Mouse (Mus musculus): ENCODE measurements around the gene Rin2. TPM values are rescaled to one million over a fixed set of nuclear protein-coding genes. Genes with fewer than 3 reads are reported as not detected.
"Not testable (repeated sequence)": the region's sequence is repeated elsewhere in the genome, so short reads cannot be mapped to it uniquely, and the experiment has no call there.

Gene Rin2
- total RNA-seq, 2 experiments from 2014 or later: 25.2 to 31.4 TPM

DNA sequence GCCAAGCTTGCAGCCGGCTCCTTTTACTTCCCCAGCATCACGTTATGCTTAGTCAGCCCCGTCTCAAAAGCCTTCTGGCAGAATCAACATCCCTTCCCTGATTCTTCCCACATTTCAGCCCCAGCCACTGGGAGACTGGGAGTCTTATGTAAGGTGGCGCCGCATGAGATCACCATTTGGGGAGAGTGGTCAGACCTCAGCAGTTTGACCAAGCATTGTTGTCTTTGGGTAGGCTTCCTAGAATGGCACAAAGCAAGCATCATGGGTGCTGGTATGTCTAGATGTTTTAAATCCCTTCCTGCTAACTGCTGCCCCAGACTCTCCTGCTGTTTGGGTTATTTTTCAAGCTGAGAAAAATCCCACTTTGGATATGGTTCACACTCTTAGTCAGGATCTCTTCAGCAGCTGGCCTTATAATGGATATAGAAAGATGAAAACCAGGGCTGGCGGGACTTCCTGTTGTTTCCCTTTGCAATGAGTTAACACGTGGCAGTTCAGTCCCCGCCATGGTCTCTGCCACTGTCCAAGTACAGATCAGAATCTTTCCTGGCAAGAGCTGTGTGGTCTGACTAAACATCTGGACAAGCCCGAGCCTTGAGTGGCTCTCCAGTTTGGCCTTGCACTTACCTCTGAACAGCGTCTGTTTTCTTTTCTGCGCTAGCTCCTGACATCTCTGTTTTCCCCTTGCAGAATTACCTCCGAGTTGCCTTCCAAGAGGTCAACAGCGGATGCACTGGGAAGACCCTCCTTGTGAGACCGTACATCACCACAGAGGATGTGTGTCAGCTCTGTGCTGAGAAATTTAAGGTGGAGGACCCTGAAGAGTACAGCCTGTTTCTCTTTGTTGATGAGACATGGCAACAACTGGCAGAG lies 210.1 kb downstream of the Rin2 start:
- no peak for DNase-seq (ENCODE audit: low spot score in 2 of 2)

DNA sequence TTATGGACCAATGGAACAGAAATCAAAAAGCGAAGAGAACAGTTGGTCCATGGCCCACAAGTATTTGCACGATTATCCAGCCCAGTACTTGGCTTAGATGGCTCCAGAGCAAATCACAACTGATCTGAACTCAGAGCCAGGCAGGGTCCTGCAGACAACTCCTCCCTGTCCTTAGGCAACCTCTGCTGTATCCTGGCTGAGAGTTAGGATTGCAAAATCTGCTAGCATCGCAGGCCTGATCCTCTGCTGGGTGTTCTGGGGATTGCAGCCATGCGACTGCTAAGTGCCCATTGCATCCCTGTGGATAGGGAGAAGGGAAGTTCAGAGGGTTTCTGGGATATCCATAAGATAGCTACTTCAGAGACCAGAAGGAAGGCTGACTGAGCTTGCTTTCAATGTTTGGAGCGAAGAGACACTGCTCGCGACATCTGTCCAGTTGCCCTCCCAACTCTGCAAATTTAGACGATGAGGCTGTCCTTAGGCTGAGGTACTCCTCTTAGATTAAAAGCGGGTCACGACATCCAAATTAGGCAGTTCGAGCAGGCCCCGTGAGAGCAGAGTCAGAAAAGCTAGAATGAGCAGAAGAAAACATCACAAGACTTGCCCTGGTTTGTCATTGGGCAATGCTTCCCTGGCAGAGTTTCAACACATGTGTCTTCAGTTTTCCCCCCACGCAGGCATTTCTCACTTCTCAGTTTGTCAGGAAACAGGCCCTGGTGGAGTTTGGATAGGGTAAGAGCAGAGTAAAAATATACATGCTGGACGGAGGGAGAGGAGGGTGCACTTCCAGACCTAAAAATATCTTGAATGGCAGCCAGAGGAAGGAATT lies 213.1 kb downstream of the Rin2 start:
- peak in 1 of 2 experiments; percentile 37 for DNase-seq (ENCODE audit: low spot score in 2 of 2)

DNA sequence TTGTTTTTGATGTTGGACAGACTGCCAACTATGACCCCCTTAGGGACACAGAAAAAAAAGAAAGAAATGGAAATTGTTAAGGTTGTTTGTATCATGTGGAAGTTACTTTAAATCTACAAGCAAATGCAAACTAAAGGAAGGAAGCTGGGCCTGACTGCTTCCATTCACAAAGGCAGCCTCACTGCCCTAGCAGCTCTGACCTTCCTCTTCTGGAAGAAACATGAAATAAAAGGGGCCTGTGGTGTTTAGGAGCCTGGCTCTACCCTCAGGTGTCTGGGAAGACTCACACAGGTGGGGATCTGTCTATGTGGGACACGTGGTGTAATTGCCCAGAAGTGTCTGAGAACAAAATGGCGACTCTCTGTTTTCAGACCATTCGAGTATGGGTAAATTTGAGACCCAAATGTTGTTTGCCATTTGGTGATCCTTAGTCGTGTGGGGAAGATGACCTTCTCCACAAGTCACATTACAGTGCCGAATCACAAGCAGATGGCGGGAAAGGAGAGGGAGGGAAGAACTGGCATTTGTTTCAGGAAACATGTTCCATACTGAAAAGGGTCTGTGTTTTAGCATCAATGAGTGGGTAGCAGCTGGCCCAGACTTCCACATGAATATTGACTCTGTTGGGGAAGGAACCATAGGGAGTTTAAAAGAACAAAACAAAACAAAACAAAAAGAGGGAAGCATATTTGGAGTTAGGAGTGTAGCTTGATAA lies 213.9 kb downstream of the Rin2 start:
- no peak for DNase-seq (ENCODE audit: low spot score in 2 of 2)

DNA sequence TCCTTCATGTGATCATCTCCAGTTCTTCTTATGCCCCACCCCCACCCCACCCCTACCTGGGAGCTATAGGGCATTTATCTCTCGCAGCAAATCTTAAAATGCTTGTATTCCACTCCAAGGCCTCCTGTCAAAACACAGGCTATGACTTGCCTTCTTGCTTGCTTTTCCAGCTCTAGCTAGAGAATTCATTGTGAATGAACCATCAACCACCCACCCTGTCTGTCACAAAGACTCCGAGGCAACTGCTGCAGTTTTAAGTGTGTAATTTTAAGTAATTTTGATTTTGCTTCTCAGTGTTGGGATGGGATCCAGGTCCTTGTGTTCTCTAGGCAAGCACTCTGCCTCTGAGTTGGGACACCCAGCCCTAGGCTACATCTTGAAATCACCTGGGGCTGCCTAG lies 215.6 kb downstream of the Rin2 start:
- DNase-seq (ENCODE audit: low spot score in 2 of 2): no peak

DNA sequence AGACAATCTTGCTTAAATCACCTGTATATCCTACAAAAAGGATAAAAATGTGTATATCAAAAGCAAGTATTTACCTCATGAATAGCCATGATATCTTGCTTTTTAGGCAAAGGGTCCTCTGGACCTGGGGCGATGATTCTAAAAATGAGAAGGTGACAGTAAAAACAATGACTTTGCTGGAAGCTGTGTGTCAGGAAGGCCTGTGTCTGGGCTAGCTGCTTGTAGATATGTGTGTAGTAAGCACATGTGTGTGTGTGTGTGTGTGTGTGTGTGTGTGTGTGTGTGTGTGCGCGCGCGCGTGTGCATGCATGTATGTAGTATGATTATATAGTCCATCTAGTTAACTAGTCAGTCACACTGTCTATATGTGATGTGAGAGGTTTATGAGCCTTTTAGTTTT lies 218.7 kb downstream of the Rin2 start:
- no peak for DNase-seq (ENCODE audit: low spot score in 2 of 2)

DNA sequence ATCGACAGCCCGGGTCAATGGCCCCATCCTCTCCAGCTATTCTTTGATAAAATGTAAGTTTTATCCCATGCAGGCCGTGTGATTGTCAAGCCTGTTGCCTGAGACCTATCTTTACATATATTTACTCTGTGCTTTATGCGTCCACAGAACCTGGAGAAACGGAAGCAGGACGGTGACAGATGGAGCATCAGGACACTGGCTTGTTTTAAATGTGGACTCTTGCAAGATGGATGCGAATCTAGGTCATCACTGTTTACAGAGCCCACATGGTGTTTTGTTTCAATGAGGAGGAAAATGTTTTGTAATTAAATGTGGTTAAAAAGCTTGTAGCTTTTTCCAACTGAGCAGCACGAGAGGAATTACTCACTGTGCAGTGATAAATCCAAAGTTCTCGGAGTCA lies 223.1 kb downstream of the Rin2 start:
- no peak for DNase-seq (ENCODE audit: low spot score in 2 of 2)

DNA sequence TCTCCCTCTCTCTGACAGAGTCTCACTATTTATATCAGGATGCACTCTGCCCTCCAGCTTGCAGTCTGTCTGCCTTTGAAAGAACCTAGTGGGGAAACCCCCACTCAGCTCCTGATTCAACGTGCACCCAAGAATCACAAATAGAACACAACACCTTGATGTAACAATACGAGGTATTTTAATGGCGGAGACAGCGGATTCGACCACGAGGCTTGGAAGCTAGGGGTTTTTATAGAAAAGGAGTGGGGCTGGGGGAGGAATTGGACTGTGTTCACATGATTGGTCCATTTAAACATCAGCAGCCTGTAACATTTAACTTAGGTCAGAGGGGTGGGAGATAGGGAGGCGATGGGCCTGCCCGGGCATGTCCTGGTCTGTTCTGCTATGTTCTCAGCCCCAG lies 225.3 kb downstream of the Rin2 start:
- not testable (repeated sequence) for DNase-seq (ENCODE audit: low spot score in 2 of 2)

DNA sequence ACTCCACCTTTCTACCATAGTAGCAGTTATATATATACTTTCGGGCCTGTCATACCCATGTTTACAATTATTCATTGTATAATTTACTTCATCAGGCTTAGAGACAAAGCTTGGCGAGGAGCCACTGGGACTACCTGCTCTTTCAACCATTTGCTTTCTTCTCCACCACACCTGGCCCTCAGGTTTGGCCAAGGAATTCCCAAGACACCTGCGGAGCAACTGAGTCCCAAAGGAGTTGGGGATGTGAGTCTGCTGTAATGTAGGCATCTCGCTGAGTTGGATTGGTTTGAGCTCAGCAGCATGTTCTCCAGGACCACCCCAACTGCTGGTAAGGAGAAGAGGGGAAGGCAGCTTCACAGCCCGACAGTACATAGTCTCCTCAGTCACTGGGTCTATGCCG lies 226.8 kb downstream of the Rin2 start, which contains the start of gene Naa20:
Gene Naa20 (plus strand): TSS at position 239 of the 400 bp plus-strand sequence.
- no peak for DNase-seq (ENCODE audit: low spot score in 2 of 2)

DNA sequence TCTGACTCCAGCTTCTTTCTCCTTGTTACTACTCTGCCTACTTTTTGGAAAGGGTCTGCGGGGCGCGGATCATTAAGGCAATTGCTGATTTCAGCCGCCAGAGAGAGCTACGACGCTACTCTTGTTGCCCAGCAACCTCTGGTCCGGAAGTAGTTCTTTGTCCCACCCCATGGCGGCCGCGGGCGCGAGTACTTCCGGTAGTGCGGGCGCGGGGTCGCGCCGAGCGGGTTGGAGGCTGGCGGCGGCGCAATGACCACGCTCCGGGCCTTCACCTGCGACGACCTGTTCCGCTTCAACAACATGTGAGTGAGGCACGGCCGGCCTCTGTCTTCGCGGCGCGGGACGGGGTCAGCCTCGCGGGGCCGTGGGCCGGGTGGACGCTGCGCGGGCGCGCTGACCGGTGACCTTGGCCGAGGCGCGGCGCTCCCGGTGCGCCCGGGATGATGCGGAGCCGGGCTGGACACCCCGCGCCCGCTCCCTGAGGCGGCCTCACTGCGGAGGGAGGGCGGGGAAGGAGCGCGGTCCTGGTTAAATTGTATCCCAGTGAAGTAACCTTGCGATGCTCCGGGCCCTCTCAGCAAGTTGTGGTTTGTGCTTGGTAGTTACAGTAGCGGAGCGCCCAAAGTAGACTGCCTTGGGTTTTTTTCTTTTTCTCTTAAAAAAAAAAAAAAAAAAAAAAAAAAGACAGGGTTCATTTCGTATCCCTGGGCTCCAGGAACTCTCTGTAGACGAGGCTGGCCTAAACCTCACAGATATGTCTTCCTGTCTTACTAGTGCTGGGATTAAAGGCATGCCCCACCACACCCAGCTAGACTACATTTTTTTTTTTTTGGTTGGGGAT lies 228.3 kb downstream of the Rin2 start:
- DNase-seq (ENCODE audit: low spot score in 2 of 2): peak; percentile 87 to 88

DNA sequence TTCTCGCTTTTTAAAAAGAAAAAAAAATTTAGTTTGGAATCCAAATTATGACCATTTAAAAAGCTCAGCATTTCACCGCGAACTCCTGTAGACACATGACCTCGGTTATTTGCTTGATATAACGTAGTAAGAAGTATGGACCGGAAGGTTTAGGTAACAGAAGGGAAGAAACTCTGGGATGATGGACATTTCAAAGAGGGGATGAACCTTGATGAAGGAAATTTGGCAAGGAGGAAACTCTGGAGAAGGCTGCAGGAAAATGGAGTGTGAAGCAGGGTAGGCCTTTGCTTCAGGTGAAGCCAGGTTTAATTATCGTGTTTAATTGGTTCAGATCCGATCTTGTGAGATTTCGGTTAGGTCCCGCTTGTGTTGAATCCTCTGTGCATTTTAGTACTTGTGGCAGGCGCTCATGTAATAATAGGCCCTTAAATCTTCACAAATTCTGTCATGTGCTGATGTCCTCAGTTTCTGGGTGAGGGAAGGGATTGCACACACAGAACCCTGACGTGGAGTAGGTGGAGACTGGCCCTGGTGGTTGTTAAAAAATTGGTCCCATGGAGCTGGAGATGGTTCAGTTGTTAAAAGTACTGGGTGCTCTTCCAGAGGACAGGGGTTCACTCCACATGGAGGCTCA lies 229.1 kb downstream of the Rin2 start:
- DNase-seq (ENCODE audit: low spot score in 2 of 2): no peak

DNA sequence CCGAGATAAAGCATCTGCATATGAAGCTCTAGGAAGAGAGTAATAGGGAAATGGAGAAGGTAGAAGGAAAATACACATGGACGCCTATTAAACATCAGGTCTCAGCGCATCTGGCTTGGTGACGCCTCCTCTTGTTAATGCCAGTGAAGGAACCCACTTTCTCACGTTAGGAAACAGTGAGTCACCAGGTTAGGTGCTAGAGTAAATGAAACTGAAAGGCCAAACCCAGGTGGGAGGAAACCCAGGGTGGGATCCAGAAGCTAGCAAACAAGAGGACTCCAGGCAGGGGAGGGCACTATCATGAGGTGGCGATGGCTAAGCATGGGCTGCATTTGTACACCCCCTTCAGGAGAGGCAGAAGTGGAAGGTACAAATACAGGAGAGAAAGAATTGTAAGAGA lies 230.1 kb downstream of the Rin2 start:
- DNase-seq (ENCODE audit: low spot score in 2 of 2): no peak

DNA sequence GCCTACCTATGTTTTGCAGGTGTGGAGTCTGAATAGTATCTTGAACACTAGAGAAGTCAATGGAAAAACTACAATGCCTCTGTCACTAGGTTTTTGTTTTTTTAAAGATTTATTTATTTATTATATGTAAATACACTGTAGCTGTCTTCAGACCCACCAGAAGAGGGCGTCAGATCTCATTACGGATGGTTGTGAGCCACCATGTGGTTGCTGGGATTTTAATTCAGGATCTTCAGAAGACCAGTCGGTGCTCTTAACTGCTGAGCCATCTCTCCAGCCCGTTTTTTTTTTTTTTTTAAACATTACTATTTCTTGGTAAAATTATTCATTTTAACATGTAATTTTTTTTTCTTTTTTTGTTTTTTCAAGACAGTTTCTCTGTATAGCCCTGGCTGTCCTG lies 230.9 kb downstream of the Rin2 start:
- DNase-seq (ENCODE audit: low spot score in 2 of 2): not testable (repeated sequence)

DNA sequence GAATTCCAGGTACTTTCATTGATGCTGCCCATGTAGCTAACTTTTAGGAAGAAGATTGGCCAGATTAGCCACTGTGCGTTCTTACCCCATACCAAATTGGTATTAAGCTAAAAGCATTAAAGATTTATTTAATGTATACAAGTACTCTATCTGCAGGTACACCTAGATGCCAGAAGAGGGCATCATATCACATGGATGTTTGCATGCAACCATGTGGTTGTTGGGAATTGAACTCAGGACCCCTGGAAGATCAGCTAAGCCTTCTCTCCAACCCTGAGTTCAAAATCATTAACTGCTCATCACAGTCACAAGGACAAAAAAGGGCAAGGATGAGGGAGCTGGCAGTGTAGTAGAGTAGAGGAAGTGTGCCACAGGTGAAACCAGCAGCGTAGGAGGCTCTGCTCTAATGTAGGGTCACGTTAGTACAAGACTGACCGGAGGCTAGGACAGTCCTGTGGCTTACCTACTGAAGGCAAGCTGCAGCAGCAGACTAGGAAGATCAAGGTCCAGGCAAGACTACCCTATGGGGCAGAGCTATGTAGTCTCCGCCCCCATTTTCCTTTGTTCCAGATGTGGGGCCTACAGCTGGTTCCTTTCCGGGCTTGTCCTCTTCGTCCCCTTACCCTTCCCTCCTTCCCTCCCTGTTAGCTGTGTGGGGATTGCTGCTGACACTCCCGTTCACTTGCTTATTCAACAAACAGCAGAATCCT lies 246.1 kb downstream of the Rin2 start:
- no peak for DNase-seq (ENCODE audit: low spot score in 2 of 2)

DNA sequence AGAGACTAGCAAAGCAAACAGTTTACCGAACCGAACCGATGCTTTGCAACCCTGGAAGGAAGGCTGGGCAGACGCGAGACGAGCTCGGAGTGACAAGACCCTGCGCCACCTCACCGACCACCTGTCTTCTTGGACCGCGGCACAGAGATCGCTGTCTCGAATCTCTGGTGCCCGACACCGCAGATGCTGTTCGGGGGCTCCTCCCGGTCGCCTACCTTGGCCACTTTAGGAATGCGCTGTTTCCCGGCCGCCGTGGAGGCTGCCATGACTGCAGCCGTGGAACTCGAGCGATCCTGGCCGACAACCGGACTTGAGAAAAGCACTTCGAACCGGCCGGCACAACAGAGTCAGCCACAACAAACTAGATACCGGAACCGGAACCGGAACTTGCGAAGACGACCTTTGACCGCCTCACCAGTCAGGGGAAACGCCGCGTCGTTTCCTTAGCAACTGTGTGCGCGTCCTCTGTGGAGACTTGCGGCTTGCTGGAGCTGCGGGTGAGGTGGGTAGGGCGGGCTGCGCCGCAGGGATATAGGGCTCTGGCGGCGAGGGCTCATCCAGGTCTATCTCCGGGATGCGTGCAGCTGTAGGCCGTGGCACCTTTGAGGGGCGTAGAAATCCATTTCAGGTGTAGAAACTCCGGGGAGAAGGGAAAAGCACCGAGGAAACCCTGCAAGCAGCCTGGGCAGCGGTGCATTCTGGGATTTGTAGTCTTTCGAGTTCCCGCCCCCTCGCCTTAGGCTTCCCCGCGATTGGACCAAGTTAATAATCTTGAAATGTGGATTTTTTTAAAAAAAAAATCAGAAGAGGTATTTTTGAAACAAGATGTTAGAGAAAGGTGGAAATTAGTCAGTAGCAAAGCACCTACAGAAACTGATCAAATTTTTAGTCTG lies 259.6 kb downstream of the Rin2 start, which contains the start of the genes Cfap61 and Crnkl1:
Gene Cfap61 (plus strand): TSS at position 446 of the 893 bp plus-strand sequence.
Gene Crnkl1 (minus strand): TSS at position 676 of the 893 bp plus-strand sequence.
- peak; percentile 86 to 90 for DNase-seq (ENCODE audit: low spot score in 2 of 2)

DNA sequence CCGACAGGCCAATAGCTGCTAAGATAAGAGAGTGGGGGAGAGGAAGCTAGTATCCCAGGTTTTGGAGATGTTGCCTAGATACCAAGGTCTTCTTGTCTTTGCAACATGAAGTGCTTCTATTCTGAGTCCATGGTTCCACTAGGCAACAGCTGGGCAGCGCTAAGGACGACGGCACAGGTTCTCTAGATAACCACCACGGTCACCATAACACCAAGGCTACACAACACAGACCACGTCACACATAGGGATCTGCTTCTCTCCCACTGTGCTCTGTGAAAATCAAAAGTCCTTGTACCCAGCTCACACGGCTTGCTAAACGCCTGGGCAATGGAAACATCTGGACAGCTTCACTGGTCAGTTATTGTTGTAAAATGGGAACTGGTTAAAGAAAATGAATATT lies 262.0 kb downstream of the Rin2 start:
- DNase-seq (ENCODE audit: low spot score in 2 of 2): no peak

Data from adrenal gland, adult 18-20 months (tissue).